Mouse (Mus musculus) midbrain, embryonic 12.5 days (tissue): ENCODE results near the gene Tmem251. TPM values are rescaled to one million over a fixed set of nuclear protein-coding genes. Genes with fewer than 3 reads are reported as not detected.

Source experiments
- ATAC-seq: fragments of 200-750 bp; cut with Nextera tagmentation; 2 replicates; pipeline ENCODE4 v1.8.0; 2017; ENCODE audit warnings: low read depth, moderate TSS enrichment, moderate library complexity; ENCODE audit not compliant: low FRiP score
- H3K27ac ChIP-seq: fragments of 300-500 bp; sonication (generic); replicated peaks from 2 replicates; pipeline ENCODE4 v1.5.1; 2016; ENCODE audit warnings: mild to moderate bottlenecking
- H3K27me3 ChIP-seq: fragments of 300-500 bp; sonication (generic); 2 replicates; pipeline ENCODE4 v1.6.1; 2016; ENCODE audit warnings: mild to moderate bottlenecking
- H3K36me3 ChIP-seq: fragments of 300-500 bp; sonication (generic); 2 replicates; pipeline ENCODE4 v1.6.1; 2016
- H3K4me1 ChIP-seq: fragments of 300-500 bp; sonication (generic); 2 replicates; pipeline ENCODE4 v1.6.1; 2016
- H3K4me2 ChIP-seq: fragments of 300-500 bp; sonication (generic); replicated peaks from 2 replicates; pipeline ENCODE4 v1.6.1; 2016; ENCODE audit warnings: mild to moderate bottlenecking, moderate library complexity
- H3K4me3 ChIP-seq: fragments of 300-500 bp; sonication (generic); 2 replicates; pipeline ENCODE4 v1.5.1; 2016; ENCODE audit warnings: mild to moderate bottlenecking
- H3K9ac ChIP-seq: fragments of 300-500 bp; sonication (generic); replicated peaks from 2 replicates; pipeline ENCODE4 v1.6.1; 2016; ENCODE audit warnings: mild to moderate bottlenecking, moderate library complexity
- H3K9me3 ChIP-seq: fragments of 300-500 bp; sonication (generic); 2 replicates; pipeline ENCODE4 v1.6.1; 2016; ENCODE audit warnings: mild to moderate bottlenecking
- WGBS: fragments of 180-500 bp; shearing (Covaris S2); methylation state at CpG from one replicate; pipeline ENCODE4 v1.1.7; 2016; 5-methylcytosine and 5-hydroxymethylcytosine counted together
- polyA plus RNA-seq: library from polyadenylated mRNA; unstranded; fragments of >200 nt; fragmentation: Nextera tagmentation; extraction: Ambion mirVana; gene quantifications from 2 replicates; pipeline ENCODE4 v1.2.1, GENCODE M21; 2016

Tmem251 gene
- polyA plus RNA-seq, 1 experiment from 2014 or later = 12.6 TPM

DNA sequence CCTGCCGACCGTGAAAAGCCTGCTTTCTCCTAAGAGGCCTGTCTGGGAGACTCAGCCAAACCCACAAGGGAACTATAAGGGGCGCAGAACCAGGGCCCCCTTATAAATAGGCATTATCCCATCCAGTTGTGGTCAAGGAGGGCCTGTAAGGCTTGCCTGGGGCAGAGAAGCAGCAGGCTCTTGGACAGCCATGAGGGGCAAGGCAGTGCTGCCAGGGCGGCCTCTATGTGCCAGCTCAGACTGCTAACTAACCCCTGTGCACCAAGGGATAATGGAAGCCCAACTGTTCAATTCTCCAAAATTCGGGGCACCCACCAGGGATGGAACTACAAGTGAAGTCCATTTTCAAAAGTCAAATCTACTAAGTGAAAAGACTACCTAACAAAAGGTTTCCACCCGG is 40.1 kb upstream of the Tmem251 start:
- peaks cover 16% of the 10 kb centered on the region for H3K27me3 ChIP-seq
- no peaks in the 10 kb centered on the region for H3K36me3 ChIP-seq
- peak overlapping the region; percentile 85 for H3K4me3 ChIP-seq
- peaks cover 56% of the 10 kb centered on the region for H3K4me1 ChIP-seq
- H3K4me2 ChIP-seq = peak overlapping the region; percentile 94
- 0 out of 2 replicates have a peak overlapping the region, but pooled peaks have one; percentile 20 for H3K27ac ChIP-seq
- H3K9me3 ChIP-seq = no peaks in the 10 kb centered on the region
- ATAC-seq = no peak
- WGBS = 29% methylated on average over 6 of the region's 6 CpGs
- H3K9ac ChIP-seq = peak overlapping the region; percentile 79; the same call in 1 of the 2 replicates

DNA sequence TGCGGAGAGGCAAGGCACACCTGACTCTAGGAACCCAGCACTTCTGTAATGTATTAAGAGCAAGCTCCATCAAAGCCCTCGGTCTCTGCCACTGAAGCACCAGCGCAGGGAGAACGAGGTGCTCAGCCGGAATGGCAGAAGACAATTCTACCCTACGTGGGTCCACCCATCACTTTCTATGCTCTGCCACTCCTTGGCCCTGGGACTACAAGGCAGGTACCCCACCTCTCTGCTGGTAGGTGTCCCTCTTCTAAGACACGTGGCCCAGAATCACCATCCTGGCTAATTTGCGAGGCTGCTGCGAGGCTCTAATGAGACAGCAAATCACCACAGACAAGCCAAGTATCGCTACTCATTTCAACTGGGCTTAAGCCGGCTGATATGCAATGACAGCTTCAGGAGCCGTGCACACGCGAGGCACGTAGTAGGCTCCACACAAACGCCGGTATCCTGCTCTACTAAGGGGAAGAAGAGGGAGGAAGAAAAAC is 39.6 kb upstream of the Tmem251 start:
- H3K4me3 ChIP-seq = peak overlapping the region; percentile 85
- peak overlapping the region; percentile 94 for H3K4me2 ChIP-seq
- peak overlapping the region; percentile 69; the same call in 1 of the 2 replicates for H3K27ac ChIP-seq
- no peaks in the 10 kb centered on the region for H3K9me3 ChIP-seq
- 6% methylated on average over 17 of the region's 17 CpGs for WGBS
- 0 out of 2 replicates have a peak, but pooled peaks have one; percentile 11 for ATAC-seq
- peaks cover 16% of the 10 kb centered on the region for H3K27me3 ChIP-seq
- H3K4me1 ChIP-seq = peaks cover 51% of the 10 kb centered on the region
- H3K9ac ChIP-seq = peak overlapping the region; percentile 79
- H3K36me3 ChIP-seq = no peaks in the 10 kb centered on the region

DNA sequence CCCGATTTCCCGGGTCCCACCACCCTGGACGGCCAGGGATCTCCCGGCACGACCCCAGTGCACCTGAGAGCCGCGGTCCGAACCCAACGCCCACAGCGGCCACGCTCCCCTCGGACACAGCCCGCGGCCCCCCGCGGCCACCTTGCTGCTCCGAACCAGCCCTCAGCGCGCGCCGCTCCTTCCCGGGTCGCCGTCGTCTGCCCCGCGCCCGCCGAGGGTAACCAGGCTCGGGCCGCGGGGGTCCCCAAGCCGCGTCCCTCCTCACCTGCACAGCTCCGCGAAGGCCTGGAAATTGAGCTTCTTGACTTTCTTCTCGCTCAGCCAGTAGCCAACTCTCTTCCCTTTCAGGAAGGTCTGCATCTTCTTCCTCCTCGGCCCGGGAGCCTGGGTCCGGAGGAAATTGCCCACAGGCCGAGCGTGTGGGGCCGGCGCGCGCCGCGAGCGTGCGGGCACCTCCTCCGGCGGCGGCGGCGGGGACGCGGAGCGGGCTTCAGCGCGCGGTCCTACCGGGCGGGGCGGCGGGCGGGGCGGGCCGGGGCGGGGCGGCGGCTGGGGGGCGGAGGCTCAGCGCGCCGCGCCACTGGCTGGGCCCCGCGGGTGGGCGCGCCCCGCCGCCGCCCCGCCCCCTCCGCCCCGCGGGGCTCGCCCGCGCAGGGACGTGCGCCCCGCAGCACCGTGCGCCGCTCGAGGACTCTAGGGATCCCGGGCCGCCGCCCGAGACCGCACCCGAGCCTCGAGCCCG is 38.9 kb upstream of the Tmem251 start, which contains the start of gene Itpk1:
Itpk1 (minus strand) TSS at position 474 of the 742 bp plus-strand sequence.
- no peaks in the 10 kb centered on the region for H3K9me3 ChIP-seq
- peak within 1 kb of the TSS; percentile 94 for H3K4me2 ChIP-seq
- peak within 1 kb of the TSS; percentile 78 for H3K27ac ChIP-seq
- ATAC-seq = peak; percentile 88
- peak within 1 kb of the TSS; percentile 85 for H3K4me3 ChIP-seq
- peaks cover 44% of the 10 kb centered on the region for H3K4me1 ChIP-seq
- no peaks in the 10 kb centered on the region for H3K36me3 ChIP-seq
- H3K27me3 ChIP-seq = peaks cover 16% of the 10 kb centered on the region
- H3K9ac ChIP-seq = peak within 1 kb of the TSS; percentile 79
- under 1% methylated on average over 93 of the region's 105 CpGs for WGBS

DNA sequence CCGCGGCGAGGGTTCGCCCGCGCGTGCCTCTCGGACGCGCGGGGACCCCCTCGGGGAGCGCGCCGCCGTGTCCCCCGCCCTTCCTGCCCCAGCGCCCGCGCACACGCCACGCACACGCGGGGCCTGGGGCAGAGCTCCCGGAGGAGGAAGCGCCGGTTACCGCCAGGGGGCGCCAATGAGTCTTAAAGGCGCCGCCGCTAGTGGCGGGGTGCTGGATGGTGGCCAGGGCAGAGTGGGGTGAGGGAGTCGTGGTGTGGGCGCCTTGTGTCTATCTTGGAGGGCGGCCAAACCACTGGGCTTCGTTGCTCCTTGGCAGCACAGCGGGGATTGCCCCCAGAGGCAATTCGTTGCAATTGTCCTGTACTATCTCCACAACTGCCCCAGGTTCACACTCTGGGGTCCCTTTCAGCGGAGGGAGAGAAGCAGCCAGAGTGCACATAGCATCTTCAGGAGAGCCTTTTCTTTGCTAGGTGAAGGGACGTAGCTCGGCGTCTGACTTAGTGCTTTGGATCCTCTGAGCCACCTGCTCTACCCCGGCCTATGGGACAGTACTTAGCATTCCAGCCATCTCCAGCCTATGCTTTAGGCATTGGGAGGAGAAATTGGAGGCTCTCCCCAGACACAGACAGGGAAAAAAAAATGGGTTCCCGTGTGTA is 38.2 kb upstream of the Tmem251 start:
- Histone ChIP-seq H3K4me2 (peak overlapping the region; percentile 94), H3K9me3 (no peaks in the 10 kb centered on the region), H3K27me3 (peaks cover 16% of the 10 kb centered on the region), H3K4me3 (peak overlapping the region; percentile 85), H3K36me3 (no peaks in the 10 kb centered on the region), H3K9ac (peak overlapping the region; percentile 79), H3K4me1 (peaks cover 41% of the 10 kb centered on the region), H3K27ac (peak overlapping the region; percentile 78)
- peak; percentile 83 for ATAC-seq
- 2% methylated on average over 45 of the region's 45 CpGs for WGBS

DNA sequence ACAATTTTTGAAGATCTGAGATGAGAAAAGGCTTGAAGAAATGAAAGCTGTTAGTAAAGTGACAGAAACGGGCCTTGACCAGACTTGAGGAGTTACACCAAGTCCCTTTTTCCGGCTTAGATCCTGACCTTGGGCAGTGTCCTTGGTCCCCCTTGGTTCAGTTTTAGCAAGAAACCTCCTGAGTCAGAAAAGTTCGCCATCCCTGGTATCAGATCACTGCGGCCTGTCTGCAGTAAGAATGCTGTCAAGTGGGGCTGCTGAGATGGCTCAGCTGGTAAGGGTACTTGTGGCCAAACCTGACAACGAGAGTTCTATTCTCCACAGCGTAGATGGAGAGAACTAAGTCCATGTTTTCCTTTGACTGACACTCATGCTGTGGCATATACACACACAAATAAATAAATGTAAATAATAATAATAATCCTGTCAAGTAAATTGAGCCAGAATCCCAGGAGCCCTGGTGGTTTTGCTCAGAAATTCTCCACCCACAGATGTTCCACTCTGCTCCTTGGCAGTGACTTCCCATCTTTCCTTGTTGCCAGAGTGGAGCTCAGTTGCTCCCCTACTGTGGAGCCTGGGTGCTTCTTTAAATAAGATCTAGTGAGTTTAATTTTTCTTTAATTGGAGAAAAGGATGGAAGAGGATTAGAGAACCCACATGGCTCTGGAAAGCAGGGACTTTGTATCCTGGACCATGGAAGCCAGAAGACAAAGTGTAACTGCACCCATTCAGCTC is 37.5 kb upstream of the Tmem251 start:
- no peak overlapping the region for H3K27ac ChIP-seq
- H3K36me3 ChIP-seq = no peaks in the 10 kb centered on the region
- H3K9ac ChIP-seq = no peak overlapping the region
- peaks cover 16% of the 10 kb centered on the region for H3K27me3 ChIP-seq
- ATAC-seq = no peak
- no peaks in the 10 kb centered on the region for H3K9me3 ChIP-seq
- peak overlapping the region; percentile 94 for H3K4me2 ChIP-seq
- H3K4me1 ChIP-seq = peaks cover 39% of the 10 kb centered on the region
- H3K4me3 ChIP-seq = no peak overlapping the region; the same call in 1 of the 2 replicates
- WGBS = 70% methylated on average over 6 of the region's 6 CpGs

DNA sequence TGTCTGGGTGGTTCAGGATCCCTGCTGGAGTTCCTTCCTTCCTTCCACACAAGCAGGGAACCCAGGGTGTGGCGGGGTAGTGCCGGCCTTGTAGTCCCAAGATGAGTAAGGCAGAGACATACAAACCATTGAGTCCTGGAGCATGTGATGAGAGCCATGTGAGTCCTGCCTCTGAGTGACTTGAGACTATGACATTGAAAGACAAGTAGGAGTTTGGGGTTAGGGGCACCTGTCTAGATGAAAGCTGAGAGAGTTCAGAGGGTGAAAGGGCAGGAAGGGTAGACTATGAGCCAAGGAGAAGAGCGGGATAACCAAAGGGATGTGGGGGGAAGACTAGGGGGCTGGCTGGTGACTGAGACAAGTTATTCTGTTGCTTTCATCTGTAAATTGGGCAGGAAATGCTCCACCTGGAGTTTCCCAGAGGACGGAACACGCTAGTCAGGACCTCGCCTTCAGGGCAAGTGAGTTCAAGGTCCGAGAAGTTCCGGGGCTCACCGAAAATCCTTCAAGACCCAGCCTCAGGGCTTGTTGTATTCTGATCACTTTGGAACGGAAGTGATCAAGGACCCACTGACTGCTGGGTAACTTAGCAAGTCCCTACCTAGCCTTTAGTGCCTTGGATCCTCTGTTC is 36.6 kb upstream of the Tmem251 start:
- H3K9ac ChIP-seq = no peak overlapping the region
- H3K9me3 ChIP-seq = no peaks in the 10 kb centered on the region
- ATAC-seq = no peak
- H3K4me1 ChIP-seq = peaks cover 35% of the 10 kb centered on the region
- H3K4me3 ChIP-seq = no peak overlapping the region
- H3K36me3 ChIP-seq = no peaks in the 10 kb centered on the region
- H3K27ac ChIP-seq = no peak overlapping the region
- 92% methylated on average over 10 of the region's 10 CpGs for WGBS
- peaks cover 16% of the 10 kb centered on the region for H3K27me3 ChIP-seq
- no peak overlapping the region for H3K4me2 ChIP-seq

DNA sequence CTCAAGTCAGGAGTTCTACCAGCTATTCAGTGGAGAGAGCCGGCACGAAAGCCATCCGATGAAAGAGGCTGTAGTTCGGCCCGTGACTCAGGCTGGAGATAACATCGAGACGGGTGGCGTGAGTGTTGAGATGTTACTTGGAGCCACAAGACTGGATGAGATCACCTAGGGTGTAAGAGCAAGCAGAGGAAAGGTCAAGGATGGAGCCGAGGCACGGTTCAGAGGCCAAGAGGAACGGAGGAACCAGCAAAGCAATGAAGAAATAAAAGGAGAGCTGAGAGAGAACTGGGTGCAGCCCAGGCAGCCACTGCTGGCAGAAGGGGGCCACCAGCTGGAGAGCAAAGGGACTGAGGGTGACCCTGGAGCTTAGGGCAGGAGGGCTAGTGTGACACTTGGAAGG is 35.3 kb upstream of the Tmem251 start:
- 80% methylated on average over 11 of the region's 11 CpGs for WGBS
- H3K36me3 ChIP-seq = no peaks in the 10 kb centered on the region
- H3K4me2 ChIP-seq = no peak overlapping the region
- H3K4me3 ChIP-seq = no peak overlapping the region
- no peaks in the 10 kb centered on the region for H3K9me3 ChIP-seq
- H3K9ac ChIP-seq = no peak overlapping the region
- peaks cover 22% of the 10 kb centered on the region for H3K4me1 ChIP-seq
- H3K27me3 ChIP-seq = peaks cover 16% of the 10 kb centered on the region
- ATAC-seq = no peak
- H3K27ac ChIP-seq = no peak overlapping the region

DNA sequence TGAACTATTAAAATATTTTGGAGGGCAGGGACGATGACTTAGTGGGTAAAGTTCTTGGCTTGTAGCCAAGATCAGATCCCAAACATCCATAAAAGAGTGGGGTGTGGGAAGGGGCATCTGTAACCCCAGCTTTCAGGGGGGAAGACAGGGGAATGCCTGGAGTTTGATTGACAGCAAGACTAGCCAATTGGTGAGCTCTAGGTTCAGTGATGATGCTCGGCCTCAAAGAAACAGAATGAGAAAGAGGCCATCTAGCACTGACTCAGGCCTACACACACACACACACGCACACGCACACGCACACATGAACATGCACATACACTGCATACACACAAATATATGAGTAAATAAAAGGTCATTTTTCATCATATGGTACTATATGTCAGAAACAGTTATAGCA is 33.7 kb upstream of the Tmem251 start:
- 88% methylated on average over 5 of the region's 5 CpGs for WGBS
- ATAC-seq = no peak
- peaks cover 16% of the 10 kb centered on the region for H3K27me3 ChIP-seq
- no peak overlapping the region for H3K9ac ChIP-seq
- no peaks in the 10 kb centered on the region for H3K9me3 ChIP-seq
- no peak overlapping the region for H3K4me3 ChIP-seq
- H3K4me2 ChIP-seq = no peak overlapping the region
- H3K4me1 ChIP-seq = peaks cover 10% of the 10 kb centered on the region
- H3K27ac ChIP-seq = no peak overlapping the region
- H3K36me3 ChIP-seq = no peaks in the 10 kb centered on the region

DNA sequence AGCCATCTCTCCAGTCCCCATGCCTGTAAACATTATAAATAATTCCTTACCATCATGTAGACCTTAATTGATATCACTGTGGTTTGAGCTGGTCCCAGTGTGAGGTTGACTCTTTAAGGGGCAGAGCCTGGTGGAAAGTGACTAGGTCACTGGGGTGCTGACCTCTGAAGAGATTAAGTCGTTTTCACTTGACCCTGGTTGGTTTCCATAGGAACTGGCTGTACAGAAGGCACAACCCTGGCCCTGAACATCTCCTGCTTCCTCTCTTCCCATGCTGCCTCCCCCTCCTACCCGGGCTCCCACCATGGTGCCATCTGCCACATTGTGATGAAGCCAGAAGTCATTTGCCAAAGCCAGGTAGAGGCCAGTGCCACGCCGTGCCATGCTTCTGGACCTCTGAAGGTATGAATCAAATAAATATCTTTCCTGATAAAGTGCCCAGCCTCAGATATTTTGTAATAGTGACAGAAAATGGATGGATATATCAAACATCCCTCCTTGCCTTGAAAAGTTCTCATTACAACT is 32.6 kb upstream of the Tmem251 start:
- no peak for ATAC-seq
- no peak overlapping the region for H3K4me3 ChIP-seq
- no peaks in the 10 kb centered on the region for H3K9me3 ChIP-seq
- no peak overlapping the region for H3K4me2 ChIP-seq
- no peak overlapping the region for H3K27ac ChIP-seq
- H3K36me3 ChIP-seq = no peaks in the 10 kb centered on the region
- peaks cover 1% of the 10 kb centered on the region for H3K4me1 ChIP-seq
- H3K9ac ChIP-seq = no peak overlapping the region
- 41% methylated on average over 4 of the region's 4 CpGs for WGBS
- peaks cover 16% of the 10 kb centered on the region for H3K27me3 ChIP-seq

DNA sequence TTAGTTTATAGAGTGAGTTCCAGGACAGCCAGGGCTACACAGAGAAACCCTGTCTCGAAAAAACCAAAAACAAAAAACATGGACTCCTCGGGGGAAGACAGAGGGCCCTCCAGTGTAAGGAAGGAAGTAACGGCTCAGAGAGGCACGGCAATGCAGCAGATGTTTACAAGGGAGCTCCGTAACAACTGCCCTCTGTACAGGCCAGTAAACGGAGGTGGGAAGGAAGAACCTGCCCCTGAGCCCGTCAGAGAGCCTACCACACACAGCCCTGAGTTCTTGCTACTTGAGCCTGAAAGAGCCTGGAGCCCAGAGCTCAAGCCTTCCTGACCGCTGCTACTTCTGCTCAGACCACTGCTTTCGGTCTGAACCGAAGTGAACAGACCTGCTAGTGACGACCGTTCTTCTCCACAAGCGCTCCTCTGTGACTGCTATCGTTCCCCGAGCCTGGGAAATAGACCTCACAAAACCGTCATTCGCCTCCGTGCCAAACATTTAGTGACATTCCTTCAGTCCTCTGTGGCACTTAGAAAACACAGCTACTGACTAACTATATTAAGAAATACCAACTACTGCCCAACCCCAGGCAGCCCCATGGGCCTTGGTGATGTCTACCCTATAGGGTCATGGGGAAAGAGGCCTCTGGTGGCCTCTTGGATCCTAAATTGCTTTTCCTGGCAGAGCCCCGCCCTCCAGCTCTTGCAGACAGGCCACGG is 30.3 kb upstream of the Tmem251 start:
- no peaks in the 10 kb centered on the region for H3K4me1 ChIP-seq
- ATAC-seq = no peak
- 80% methylated on average over 20 of the region's 20 CpGs for WGBS
- H3K4me3 ChIP-seq = no peak overlapping the region
- H3K9ac ChIP-seq = no peak overlapping the region
- H3K4me2 ChIP-seq = no peak overlapping the region
- no peaks in the 10 kb centered on the region for H3K27me3 ChIP-seq
- H3K27ac ChIP-seq = no peak overlapping the region
- H3K36me3 ChIP-seq = no peaks in the 10 kb centered on the region
- H3K9me3 ChIP-seq = no peaks in the 10 kb centered on the region

DNA sequence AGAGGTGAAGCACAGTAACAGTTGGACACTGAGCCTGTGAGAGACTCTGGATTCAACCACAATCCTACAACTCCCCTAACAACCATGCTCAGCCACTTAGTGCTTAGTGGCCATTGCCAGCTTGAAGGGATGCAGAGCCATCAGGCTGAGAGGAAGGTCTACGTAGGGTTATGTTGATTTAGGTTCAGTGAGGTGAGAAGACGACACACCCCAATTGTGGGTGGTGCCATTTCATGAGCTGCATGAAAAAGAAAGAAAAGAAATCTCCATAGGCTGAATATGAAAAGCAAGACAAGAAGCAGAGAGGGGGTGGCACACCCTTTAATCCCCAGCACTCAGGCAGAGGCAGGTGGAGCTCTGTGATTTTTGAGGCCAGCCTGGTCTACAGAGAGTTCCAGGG is 29.4 kb upstream of the Tmem251 start:
- Histone ChIP-seq H3K27ac (no peak overlapping the region), H3K9me3 (no peaks in the 10 kb centered on the region), H3K27me3 (no peaks in the 10 kb centered on the region), H3K4me3 (no peak overlapping the region), H3K4me2 (no peak overlapping the region), H3K36me3 (no peaks in the 10 kb centered on the region), H3K9ac (no peak overlapping the region), H3K4me1 (no peaks in the 10 kb centered on the region)
- ATAC-seq = no peak
- 80% methylated on average over 2 of the region's 2 CpGs for WGBS
